Comparison of ENCODE assay signal across 8 mouse cellular contexts in genomic region chr2:157278717-157279415, GRCm38 (mm10). TPM values are rescaled to one million over a fixed set of nuclear protein-coding genes. Genes with fewer than 3 reads are reported as not detected.
DNase-seq lines count a peak whose midpoint lies in the region; ATAC-seq lines count a peak whose summit lies in the region.

Gene Rpn2, plus strand, starts transcription at chr2:157279017.

- H3K4me3 ChIP-seq in heart, embryonic 14.5 days (ENCODE audit: control insufficient read depth in 1 of 2, insufficient read depth in 1 of 2, low read depth in 1 of 2, low read length in 2 of 2), result peak within 1 kb of the TSS; percentile 87 to 96
- H3K4me3 ChIP-seq in liver, embryonic 13.5 days (replicated peaks), result peak within 1 kb of the TSS; percentile 98
- peak within 1 kb of the TSS; percentile 99 for H3K4me3 ChIP-seq in stomach, embryonic 16.5 days (replicated peaks; ENCODE audit: low read length)

- H3K9me3 ChIP-seq in heart, embryonic 14.5 days (ENCODE audit: control insufficient read depth, low read length), result no peaks in the 10 kb centered on the region
- no peaks in the 10 kb centered on the region for H3K9me3 ChIP-seq in liver, embryonic 13.5 days (replicated peaks)
- no peaks in the 10 kb centered on the region for H3K9me3 ChIP-seq in stomach, embryonic 16.5 days (replicated peaks; ENCODE audit: control insufficient read depth, low read length)

- peak within 1 kb of the TSS; percentile 94 for H3K9ac ChIP-seq in heart, embryonic 14.5 days (ENCODE audit: low read length)
- peak within 1 kb of the TSS; percentile 97 for H3K9ac ChIP-seq in liver, embryonic 13.5 days
- peak within 1 kb of the TSS; percentile 97 for H3K9ac ChIP-seq in stomach, embryonic 16.5 days (ENCODE audit: low read length)

- WGBS in heart, embryonic 14.5 days, result under 1% methylated on average over 64 of the region's 64 CpGs
- WGBS in liver, embryonic 13.5 days (ENCODE audit: insufficient replicate concordance), result under 1% methylated on average over 61 of the region's 64 CpGs
- WGBS in stomach, embryonic 16.5 days, result under 1% methylated on average over 64 of the region's 64 CpGs

- peak; percentile 89 for DNase-seq in c-Kit-negative CD71-positive TER-119-positive erythroid progenitor cells, embryonic 14.5 days (ENCODE audit: low read depth, low spot score)
- DNase-seq in fibroblast of lung, adult 2 months (ENCODE audit: low read depth), result peak; percentile 71
- peak; percentile 98 for DNase-seq in kidney, postnatal 14 days
- DNase-seq in liver, embryonic 13.5 days, result peak; percentile 96
- peak; percentile 97 for DNase-seq in neural tube, embryonic 10.5 days (ENCODE audit: extremely low spot score, low spot score)

- peak within 1 kb of the TSS; percentile 83 to 95 for H3K27ac ChIP-seq in heart, embryonic 14.5 days (replicated peaks in 1 of 2; ENCODE audit: control insufficient read depth in 1 of 2, insufficient read depth in 1 of 2, low read depth in 2 of 2, low read length in 2 of 2)
- H3K27ac ChIP-seq in liver, embryonic 13.5 days, result peak within 1 kb of the TSS; percentile 89
- H3K27ac ChIP-seq in stomach, embryonic 16.5 days (ENCODE audit: low read length), result peak within 1 kb of the TSS; percentile 91

- peak; percentile 99 for ATAC-seq in CD4-positive, CD25-positive, alpha-beta regulatory T cell, adult 4 months
- ATAC-seq in heart, embryonic 14.5 days (ENCODE audit: insufficient number of reproducible peaks, insufficient read depth, low FRiP score, low read depth), result peak; percentile 100
- ATAC-seq in liver, embryonic 13.5 days (ENCODE audit: low read depth), result peak; percentile 99
- peak; percentile 100 for ATAC-seq in stomach, embryonic 16.5 days (ENCODE audit: insufficient read depth, low FRiP score)

- H3K4me2 ChIP-seq in heart, embryonic 14.5 days (ENCODE audit: low read length), result peak within 1 kb of the TSS; percentile 79
- H3K4me2 ChIP-seq in liver, embryonic 13.5 days, result peak within 1 kb of the TSS; percentile 82
- peak within 1 kb of the TSS; percentile 71 for H3K4me2 ChIP-seq in stomach, embryonic 16.5 days (ENCODE audit: low read depth, low read length)

- H3K36me3 ChIP-seq in heart, embryonic 14.5 days (ENCODE audit: control insufficient read depth, insufficient read depth, low read length), result peaks cover 15% of the 10 kb centered on the region
- peaks cover 26% of the 10 kb centered on the region for H3K36me3 ChIP-seq in liver, embryonic 13.5 days
- no peaks in the 10 kb centered on the region for H3K36me3 ChIP-seq in stomach, embryonic 16.5 days (ENCODE audit: control insufficient read depth, insufficient read depth, low read length)

- peaks cover 5 to 18% of the 10 kb centered on the region in 2 experiments for H3K4me1 ChIP-seq in heart, embryonic 14.5 days (ENCODE audit: control insufficient read depth in 2 of 2, insufficient read depth in 2 of 2, low read length in 2 of 2)
- H3K4me1 ChIP-seq in liver, embryonic 13.5 days (replicated peaks), result peaks cover 25% of the 10 kb centered on the region
- H3K4me1 ChIP-seq in stomach, embryonic 16.5 days (ENCODE audit: control insufficient read depth, insufficient read depth, low read length), result peaks cover 17% of the 10 kb centered on the region

- no peaks in the 10 kb centered on the region for H3K27me3 ChIP-seq in heart, embryonic 14.5 days (ENCODE audit: control insufficient read depth, insufficient read depth, low read length)
- H3K27me3 ChIP-seq in liver, embryonic 13.5 days, result no peaks in the 10 kb centered on the region
- H3K27me3 ChIP-seq in stomach, embryonic 16.5 days (ENCODE audit: control insufficient read depth, insufficient read depth, low read length), result no peaks in the 10 kb centered on the region

RNA-seq across cellular contexts. Expression of gene Rpn2, which starts in this region (rescaled TPM):
- polyA plus RNA-seq in CD4-positive, CD25-positive, alpha-beta regulatory T cell, adult 4 months (2017; shearing (Covaris generic)), result 100 to 1,000 TPM; 208 to 271 TPM
- polyA plus RNA-seq in heart, embryonic 14.5 days (2014; fragmentation: Nextera tagmentation; extraction: Ambion mirVana), result 165 and 176 TPM in 2 replicates
- 174 and 185 TPM in 2 replicates for polyA plus RNA-seq in liver, embryonic 13.5 days (2015; fragmentation: Nextera tagmentation; extraction: Ambion mirVana)
- 341 and 347 TPM in 2 replicates for polyA plus RNA-seq in stomach, embryonic 16.5 days (2015; fragmentation: Nextera tagmentation; extraction: Ambion mirVana)

Comparison
In these comparisons a context has a peak if more than half of its experiments do, and no peak if none do; other contexts are left out.
1. Peak in every context shown above with its lines: DNase-seq, ATAC-seq, H3K4me3 ChIP-seq and H3K27ac ChIP-seq.